Mouse (Mus musculus) testis, adult 2 months (tissue): Measurements from ENCODE around the gene Usp7.

Experiments used
- CTCF ChIP-seq: fragments of 200-500 bp; IDR thresholded peaks from 2 replicates; pipeline ENCODE4 v1.5.1; 2012; ENCODE audit warnings: low read depth, mild to moderate bottlenecking, inconsistent platforms, low read length, moderate library complexity; ENCODE audit not compliant: control insufficient read depth, insufficient read depth, insufficient replicate concordance
- POLR2A ChIP-seq: fragments of 200-500 bp; IDR thresholded peaks from 2 replicates; pipeline ENCODE4 v1.6.1; 2012; ENCODE audit warnings: low read depth, mild to moderate bottlenecking, inconsistent platforms, low read length, moderate library complexity; ENCODE audit not compliant: control insufficient read depth

- TF ChIP-seq CTCF (no peak), POLR2A (no peak)
Observed at GRCm38 (mm10) chr16:8724031-8724430, 68.1 kb downstream of the Usp7 start.
